ENCODE assay signal across 7 mouse cellular contexts in the genomic region with DNA sequence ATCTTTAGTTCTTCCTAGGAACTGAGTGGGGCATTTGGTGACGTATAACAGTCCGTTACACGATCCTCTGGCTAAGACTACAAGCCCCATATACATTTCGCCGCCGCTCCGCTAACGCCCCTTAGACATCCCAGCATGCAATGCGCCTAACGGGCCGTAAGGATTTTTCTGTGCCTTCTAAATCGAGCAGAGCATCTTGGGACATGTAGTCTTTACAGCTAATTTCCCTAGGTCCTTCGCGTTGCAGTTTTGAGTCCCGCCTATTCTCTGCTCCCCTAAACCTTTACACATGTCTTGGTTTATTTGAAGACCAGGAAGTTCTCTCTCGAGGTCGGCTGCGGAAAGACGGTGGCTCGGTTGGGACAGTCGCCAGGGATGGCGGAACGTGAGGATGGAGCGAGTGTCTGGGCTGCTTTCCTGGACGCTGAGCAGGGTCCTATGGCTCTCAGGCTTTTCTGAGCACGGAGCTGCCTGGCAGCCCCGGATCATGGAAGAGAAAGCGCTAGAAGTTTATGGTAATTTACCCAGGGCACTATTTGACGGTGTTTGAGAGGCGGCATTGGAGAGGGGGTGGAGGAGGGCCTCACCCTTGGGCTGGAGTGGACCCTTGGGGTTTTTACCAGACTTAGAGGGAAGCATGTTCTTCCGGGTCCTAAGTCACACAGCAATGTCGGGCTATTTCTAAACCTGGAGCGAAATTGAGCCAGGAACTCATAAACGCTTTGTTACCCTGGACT. TPM values are rescaled to one million over a fixed set of nuclear protein-coding genes. Genes with fewer than 3 reads are reported as not detected.
DNase-seq lines count a peak whose midpoint lies in the region; ATAC-seq lines count a peak whose summit lies in the region.

TSS of gene Snx1 (minus strand) at position 132 of the 737 bp plus-strand sequence.
TSS of gene Ciao2a (plus strand) at position 156 of the 737 bp plus-strand sequence.

- intact Hi-C loops in gastrocnemius, postnatal 36 days (cut with DNase I) = no loop called here
- intact Hi-C loops in left cerebral cortex, postnatal 25 days (cut with DNase I) = loop anchor here (2.0 kb wide), 1 partner anchor 66 kb away; the partner anchor contains the start of gene Ppib

- H3K36me3 ChIP-seq in intestine, embryonic 15.5 days = no peaks in the 10 kb centered on the region
- H3K36me3 ChIP-seq in midbrain, embryonic 10.5 days = peaks cover 16% of the 10 kb centered on the region

- H3K9me3 ChIP-seq in intestine, embryonic 15.5 days = no peaks in the 10 kb centered on the region
- no peaks in the 10 kb centered on the region for H3K9me3 ChIP-seq in midbrain, embryonic 10.5 days (replicated peaks)

- under 1% methylated on average over 34 of the region's 34 CpGs for WGBS in intestine, embryonic 15.5 days
- 1% methylated on average over 34 of the region's 34 CpGs for WGBS in midbrain, embryonic 10.5 days

- peak within 1 kb of the TSS; percentile 63 for H3K4me3 ChIP-seq in intestine, embryonic 15.5 days (replicated peaks)
- peak within 1 kb of the TSS; percentile 61 for H3K4me3 ChIP-seq in midbrain, embryonic 10.5 days

- peaks cover 9% of the 10 kb centered on the region for H3K4me1 ChIP-seq in intestine, embryonic 15.5 days (replicated peaks)
- H3K4me1 ChIP-seq in midbrain, embryonic 10.5 days = peaks cover 48% of the 10 kb centered on the region

- no peaks in the 10 kb centered on the region for H3K27me3 ChIP-seq in intestine, embryonic 15.5 days (replicated peaks)
- no peaks in the 10 kb centered on the region for H3K27me3 ChIP-seq in midbrain, embryonic 10.5 days (ENCODE audit: low read depth, poor library complexity, severe bottlenecking)

- ATAC-seq in intestine, embryonic 15.5 days = peak; percentile 86

- peak; percentile 94 for DNase-seq in adrenal gland, adult 2 months
- DNase-seq in embryo, embryonic 11.5 days (ENCODE audit: low read depth, low spot score) = peak; percentile 92
- DNase-seq in gastrocnemius, postnatal 36 days = peak; percentile 78 to 89
- peak; percentile 93 to 98 for DNase-seq in left cerebral cortex, postnatal 25 days (ENCODE audit: low spot score in 2 of 2)
- DNase-seq in midbrain, embryonic 10.5 days (ENCODE audit: low spot score) = peak; percentile 90
- DNase-seq in right cerebral cortex, postnatal 4 days = peak; percentile 84

- H3K9ac ChIP-seq in intestine, embryonic 15.5 days = peak within 1 kb of the TSS; percentile 63

- H3K27ac ChIP-seq in intestine, embryonic 15.5 days = peak within 1 kb of the TSS; percentile 79
- H3K27ac ChIP-seq in midbrain, embryonic 10.5 days (replicated peaks) = peak within 1 kb of the TSS; percentile 93

- peak within 1 kb of the TSS; percentile 66 for H3K4me2 ChIP-seq in intestine, embryonic 15.5 days (replicated peaks)

RNA-seq across cellular contexts. Expression of gene Snx1, which starts in this region (rescaled TPM):
- 100 to 1,000 TPM; 112 to 118 TPM for total RNA-seq in adrenal gland, adult 2 months (2021)
- polyA plus RNA-seq in adrenal gland, adult 2 months (2012; rRNA removed) = 58.9 and 59.7 TPM in 2 replicates
- total RNA-seq in gastrocnemius, postnatal 36 days (2021) = 10 to 100 TPM; 12.6 to 12.7 TPM
- polyA plus RNA-seq in intestine, embryonic 15.5 days (2015; fragmentation: Nextera tagmentation; extraction: Ambion mirVana) = 137 and 144 TPM in 2 replicates
- 10 to 100 TPM; 68.4 to 72.9 TPM for total RNA-seq in left cerebral cortex, postnatal 25 days (2021)
- polyA plus RNA-seq in midbrain, embryonic 10.5 days (2016; fragmentation: Nextera tagmentation; extraction: Ambion mirVana) = 138 and 142 TPM in 2 replicates

RNA-seq across cellular contexts. Expression of gene Ciao2a, which starts in this region (rescaled TPM):
- 10 to 100 TPM; 74.9 to 80.0 TPM for total RNA-seq in adrenal gland, adult 2 months (2021)
- 4.9 and 5.2 TPM in 2 replicates for polyA plus RNA-seq in adrenal gland, adult 2 months (2012; rRNA removed)
- total RNA-seq in gastrocnemius, postnatal 36 days (2021) = 10 to 100 TPM; 39.9 to 43.3 TPM
- polyA plus RNA-seq in intestine, embryonic 15.5 days (2015; fragmentation: Nextera tagmentation; extraction: Ambion mirVana) = 215 and 218 TPM in 2 replicates
- 10 to 100 TPM; 31.2 to 32.1 TPM for total RNA-seq in left cerebral cortex, postnatal 25 days (2021)
- polyA plus RNA-seq in midbrain, embryonic 10.5 days (2016; fragmentation: Nextera tagmentation; extraction: Ambion mirVana) = 150 and 156 TPM in 2 replicates

Comparison
In these comparisons a context has a peak if more than half of its experiments do, and no peak if none do; other contexts are left out.
1. Peak in every context shown above with its lines: DNase-seq, ATAC-seq, H3K4me3 ChIP-seq and H3K27ac ChIP-seq.
2. RNA of gene Snx1 (total RNA-seq): 112 to 118 TPM in adrenal gland, adult 2 months and 68.4 to 72.9 TPM in left cerebral cortex, postnatal 25 days; 12.6 to 12.7 TPM in gastrocnemius, postnatal 36 days; every median in the first group is over 4 times any median in the second.
3. RNA of gene Ciao2a (polyA plus RNA-seq): 215 to 218 TPM in intestine, embryonic 15.5 days and 150 to 156 TPM in midbrain, embryonic 10.5 days; 4.9 to 5.2 TPM in adrenal gland, adult 2 months; every median in the first group is over 10 times any median in the second.